Mouse (Mus musculus): ENCODE results near the gene Patz1. TPM values are rescaled to one million over a fixed set of nuclear protein-coding genes. Genes with fewer than 3 reads are reported as not detected.

The Patz1 gene
- polyA plus RNA-seq, 1 experiment from 2014 or later: 112 TPM

DNA sequence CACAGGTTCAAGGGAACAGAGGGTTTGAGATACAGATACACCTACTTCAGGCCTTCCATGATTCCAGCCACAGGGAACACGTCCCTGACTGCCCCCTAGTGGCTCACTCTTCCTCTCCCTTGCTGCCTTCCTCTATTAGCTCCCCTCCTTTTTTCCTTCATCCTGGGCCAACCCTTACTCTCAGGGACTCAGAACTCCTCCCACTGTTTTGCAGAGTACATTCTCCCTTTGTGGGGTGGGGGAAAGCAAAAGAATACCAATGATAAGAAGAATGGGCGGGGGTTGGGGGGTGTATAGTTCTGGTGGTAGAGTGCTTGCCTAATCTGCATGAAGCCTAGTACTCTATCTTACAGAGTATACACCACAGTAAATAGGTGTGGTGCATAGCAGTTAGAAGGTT is 25.5 kb downstream of the Patz1 start:
- Histone ChIP-seq H3K4me3 (no peak overlapping the region), H3K27ac (replicated peaks) (no peak overlapping the region), H3K9me3 (replicated peaks) (peaks cover 2% of the 10 kb centered on the region; the same call in 1 of the 2 replicates), H3K4me1 (no peaks in the 10 kb centered on the region), H3K36me3 (peaks cover 78% of the 10 kb centered on the region), H3K27me3 (ENCODE audit: low read depth, poor library complexity, severe bottlenecking) (no peaks in the 10 kb centered on the region)
- 25% methylated on average over 2 of the region's 2 CpGs for WGBS
- peak; percentile 45 for DNase-seq (ENCODE audit: low spot score)

DNA sequence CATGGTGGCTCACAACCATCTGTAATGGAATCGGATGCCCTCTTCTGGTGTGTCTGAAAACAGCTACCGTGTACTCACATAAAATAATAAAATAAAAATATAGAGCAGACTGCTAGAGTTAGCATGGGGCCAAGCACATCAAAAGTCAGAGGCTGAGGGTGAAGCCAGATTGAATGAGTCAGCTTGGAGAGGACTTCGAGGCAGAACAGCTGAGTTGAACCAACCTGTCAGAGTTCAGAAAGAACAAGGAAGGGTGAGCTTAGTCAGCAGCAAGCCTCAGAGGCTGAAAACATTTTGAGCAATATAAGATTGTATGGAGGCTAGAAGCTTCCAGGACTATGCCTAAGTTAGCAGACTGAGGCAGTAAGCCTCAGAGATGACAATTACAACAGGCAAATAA is 29.6 kb downstream of the Patz1 start:
- WGBS: 94% methylated on average over 3 of the region's 3 CpGs
- H3K36me3 ChIP-seq: peaks cover 58% of the 10 kb centered on the region
- DNase-seq (ENCODE audit: low spot score): no peak

DNA sequence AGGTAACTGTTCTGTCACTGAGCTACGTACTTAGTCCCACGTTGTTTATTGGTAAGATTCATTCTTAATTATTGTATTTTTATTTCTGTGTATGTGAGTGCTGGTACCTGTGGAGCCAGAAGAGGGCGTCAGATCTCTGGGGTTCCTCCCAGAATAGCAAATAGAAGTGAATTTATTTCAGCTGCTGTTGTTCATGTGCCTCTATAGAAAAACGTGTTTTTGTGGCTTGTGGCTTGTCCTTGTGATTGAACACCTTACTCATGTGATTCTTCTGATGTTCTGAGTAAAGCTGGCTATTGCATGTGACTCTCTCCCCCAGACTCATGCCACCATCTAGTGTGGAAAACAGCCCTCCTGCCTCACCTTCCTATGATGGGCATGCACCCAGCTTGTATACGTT is 39.6 kb downstream of the Patz1 start:
- DNase-seq (ENCODE audit: low spot score): no peak
- H3K9me3 ChIP-seq (replicated peaks): no peaks in the 10 kb centered on the region
- 78% methylated on average over 5 of the region's 5 CpGs for WGBS
- peaks cover 7% of the 10 kb centered on the region for H3K36me3 ChIP-seq
- H3K27me3 ChIP-seq (ENCODE audit: low read depth, poor library complexity, severe bottlenecking): peaks cover 7% of the 10 kb centered on the region; the same call in 1 of the 2 replicates
- no peak overlapping the region for H3K4me3 ChIP-seq
- H3K27ac ChIP-seq (replicated peaks): no peak overlapping the region
- H3K4me1 ChIP-seq: peaks cover 28% of the 10 kb centered on the region

More for the DNA sequence above, 29.6 kb downstream of the Patz1 start:
- Histone ChIP-seq H3K4me1 (no peaks in the 10 kb centered on the region), H3K27ac (replicated peaks) (no peak overlapping the region), H3K9me3 (replicated peaks) (peaks cover 2% of the 10 kb centered on the region; the same call in 1 of the 2 replicates), H3K4me3 (no peak overlapping the region), H3K27me3 (ENCODE audit: low read depth, poor library complexity, severe bottlenecking) (no peaks in the 10 kb centered on the region)

DNA sequence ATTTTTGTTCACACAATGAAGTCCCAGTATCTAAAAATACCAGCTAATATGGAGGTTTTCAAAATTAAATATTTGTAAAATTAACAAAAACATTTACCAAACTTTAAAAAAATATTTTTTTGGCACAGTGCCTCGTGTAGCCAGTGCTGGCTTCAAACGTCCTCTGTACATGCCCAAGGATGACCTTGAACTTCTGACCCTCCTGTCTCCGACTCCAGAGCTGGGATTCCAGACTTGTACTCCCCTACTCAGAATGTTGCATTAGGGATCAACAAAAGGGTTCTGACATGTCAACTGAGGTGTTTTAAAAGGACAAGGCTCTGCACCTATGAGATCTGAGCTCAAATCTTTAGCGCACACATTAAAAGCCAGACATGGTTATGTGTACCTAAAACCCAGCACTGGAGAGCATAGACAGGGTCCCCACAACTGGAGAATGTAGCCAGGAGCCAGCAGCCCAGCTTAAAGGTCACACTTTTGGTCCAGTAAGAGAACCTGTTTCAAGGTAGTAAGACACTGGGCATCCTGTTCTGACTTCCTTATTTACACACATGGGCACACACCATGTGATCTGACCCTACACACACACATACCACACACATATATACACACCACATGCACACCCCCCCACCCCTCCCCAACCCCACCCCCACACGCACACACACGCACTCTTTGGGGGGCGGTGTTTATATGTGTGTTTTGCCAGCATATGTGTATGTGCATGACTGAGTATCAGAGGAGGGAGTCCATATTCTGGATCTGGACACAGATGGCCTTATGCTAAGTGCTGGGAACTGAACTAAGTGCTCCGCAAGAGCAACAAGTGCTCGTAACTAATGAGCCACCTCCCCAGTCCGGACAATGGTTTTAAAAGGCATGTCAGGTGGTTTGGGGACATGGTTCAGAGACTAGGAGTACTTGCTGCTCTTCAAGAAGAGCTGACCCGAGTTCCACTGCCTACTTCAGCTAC is 40.4 kb downstream of the Patz1 start:
- WGBS: 84% methylated on average over 11 of the region's 11 CpGs

DNA sequence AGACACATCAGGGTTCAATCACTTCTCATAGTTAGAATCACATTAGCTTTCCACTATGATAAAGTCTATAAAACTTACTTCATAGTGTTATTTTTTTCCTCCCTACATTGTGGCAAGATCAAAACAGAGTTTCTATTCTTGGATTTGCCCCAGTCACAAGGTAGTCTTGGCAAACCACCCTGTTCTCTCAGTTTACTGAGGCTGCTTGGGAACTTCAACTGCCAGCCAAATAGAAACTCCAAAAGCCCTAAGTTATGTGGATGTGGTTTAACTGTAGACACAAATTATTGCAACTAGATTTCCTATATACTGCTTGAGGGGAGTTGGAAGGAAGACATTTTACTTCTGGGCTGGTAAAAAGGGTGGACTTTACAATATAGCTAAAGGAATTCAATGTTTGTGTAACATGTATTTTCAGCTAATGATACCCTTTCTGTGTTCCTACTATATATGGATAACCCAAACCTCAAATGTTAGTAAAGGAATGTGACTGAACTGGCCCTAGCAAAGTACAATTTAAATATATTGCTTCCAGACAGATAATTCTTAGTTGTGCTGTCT is 41.3 kb downstream of the Patz1 start, which contains the start of gene Pik3ip1:
Gene Pik3ip1, plus strand, starts transcription at position 511 of the 561 bp plus-strand sequence.
- Histone ChIP-seq H3K27ac (replicated peaks) (peak within 1 kb of the TSS; percentile 85), H3K36me3 (0 out of 2 replicates have a peak, but pooled peaks cover under 1% of the 10 kb centered on the region), H3K4me1 (peaks cover 28% of the 10 kb centered on the region), H3K9me3 (replicated peaks) (no peaks in the 10 kb centered on the region), H3K27me3 (ENCODE audit: low read depth, poor library complexity, severe bottlenecking) (peaks cover 11% of the 10 kb centered on the region; the same call in 1 of the 2 replicates), H3K4me3 (peak within 1 kb of the TSS; percentile 58)
- DNase-seq (ENCODE audit: low spot score): no peak

More for the DNA sequence above, 40.4 kb downstream of the Patz1 start:
- H3K27me3 ChIP-seq (ENCODE audit: low read depth, poor library complexity, severe bottlenecking): peaks cover 11% of the 10 kb centered on the region; the same call in 1 of the 2 replicates
- no peak overlapping the region for H3K27ac ChIP-seq (replicated peaks)
- no peaks in the 10 kb centered on the region for H3K9me3 ChIP-seq (replicated peaks)
- peaks cover 2% of the 10 kb centered on the region; the same call in 1 of the 2 replicates for H3K36me3 ChIP-seq
- DNase-seq (ENCODE audit: low spot score): no peak
- H3K4me1 ChIP-seq: peaks cover 28% of the 10 kb centered on the region
- H3K4me3 ChIP-seq: no peak overlapping the region

DNA sequence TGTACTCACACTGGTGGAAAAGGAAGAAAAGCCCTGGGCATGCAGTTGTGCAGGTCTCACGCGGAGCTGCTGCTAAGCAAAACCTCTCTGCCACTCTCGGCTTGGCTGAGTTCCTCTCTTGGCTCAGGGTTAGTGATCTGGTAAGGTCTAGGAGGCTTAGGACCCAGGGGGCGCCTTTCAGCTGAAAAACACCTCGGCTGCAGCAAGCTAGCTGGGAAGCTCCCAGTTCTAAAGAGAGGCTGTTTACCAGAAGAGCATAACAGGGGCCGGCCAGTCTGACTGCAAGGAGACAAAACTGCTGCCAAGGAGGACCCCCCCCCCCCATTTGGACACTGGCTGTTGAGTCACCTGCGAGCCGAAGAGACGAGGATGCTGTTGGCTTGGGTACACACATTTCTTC is 41.9 kb downstream of the Patz1 start:
- H3K27ac ChIP-seq (replicated peaks): peak overlapping the region; percentile 85
- peak; percentile 72 for DNase-seq (ENCODE audit: low spot score)
- H3K27me3 ChIP-seq (ENCODE audit: low read depth, poor library complexity, severe bottlenecking): peaks cover 11% of the 10 kb centered on the region; the same call in 1 of the 2 replicates
- H3K36me3 ChIP-seq: 0 out of 2 replicates have a peak, but pooled peaks cover 2% of the 10 kb centered on the region
- 0% methylated on average over 9 of the region's 9 CpGs for WGBS
- H3K9me3 ChIP-seq (replicated peaks): no peaks in the 10 kb centered on the region
- H3K4me1 ChIP-seq: peaks cover 28% of the 10 kb centered on the region
- H3K4me3 ChIP-seq: peak overlapping the region; percentile 58

DNA sequence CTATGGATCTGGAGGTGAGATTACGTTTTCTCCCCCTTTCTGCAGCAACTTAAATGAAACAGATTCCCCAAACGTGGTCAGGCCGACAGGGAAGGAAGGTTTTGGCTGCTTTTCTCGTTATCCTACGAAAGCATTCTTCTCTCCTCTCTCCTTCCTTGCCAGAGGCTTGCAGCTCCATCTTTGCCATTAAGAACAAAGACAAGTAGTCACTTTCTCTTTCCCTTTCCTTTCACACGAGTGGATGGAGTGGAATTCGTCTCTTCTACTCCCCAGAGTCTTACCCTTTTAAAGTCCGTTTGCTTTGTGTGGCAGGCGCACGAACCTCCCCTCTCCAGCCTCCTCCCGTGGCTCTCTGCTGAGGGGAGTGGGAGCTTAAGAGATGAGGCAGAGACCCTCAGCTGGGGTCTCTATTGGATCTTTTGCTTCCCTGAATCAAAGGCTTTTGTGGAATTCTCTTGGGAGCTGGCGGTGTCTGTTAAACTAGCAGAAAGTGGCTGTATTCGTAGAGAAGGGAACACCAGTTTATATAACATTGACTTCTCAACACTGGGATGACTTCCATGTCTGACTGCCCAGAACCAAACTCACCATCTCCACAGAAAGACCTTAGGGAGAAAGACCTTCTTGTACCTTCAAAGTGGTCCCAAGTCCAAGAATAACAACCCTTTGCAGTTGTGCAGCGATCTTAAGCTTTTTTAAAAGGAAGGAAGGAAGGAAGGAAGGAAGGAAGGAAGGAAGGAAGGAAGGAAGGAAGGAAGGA is 42.5 kb downstream of the Patz1 start:
- Histone ChIP-seq H3K9me3 (replicated peaks) (no peaks in the 10 kb centered on the region), H3K36me3 (0 out of 2 replicates have a peak, but pooled peaks cover 2% of the 10 kb centered on the region), H3K4me3 (peak overlapping the region; percentile 58), H3K4me1 (peaks cover 34% of the 10 kb centered on the region), H3K27me3 (ENCODE audit: low read depth, poor library complexity, severe bottlenecking) (peaks cover 11% of the 10 kb centered on the region; the same call in 1 of the 2 replicates), H3K27ac (replicated peaks) (peak overlapping the region; percentile 85)
- WGBS: 2% methylated on average over 14 of the region's 14 CpGs
- peak; percentile 45 for DNase-seq (ENCODE audit: low spot score)

DNA sequence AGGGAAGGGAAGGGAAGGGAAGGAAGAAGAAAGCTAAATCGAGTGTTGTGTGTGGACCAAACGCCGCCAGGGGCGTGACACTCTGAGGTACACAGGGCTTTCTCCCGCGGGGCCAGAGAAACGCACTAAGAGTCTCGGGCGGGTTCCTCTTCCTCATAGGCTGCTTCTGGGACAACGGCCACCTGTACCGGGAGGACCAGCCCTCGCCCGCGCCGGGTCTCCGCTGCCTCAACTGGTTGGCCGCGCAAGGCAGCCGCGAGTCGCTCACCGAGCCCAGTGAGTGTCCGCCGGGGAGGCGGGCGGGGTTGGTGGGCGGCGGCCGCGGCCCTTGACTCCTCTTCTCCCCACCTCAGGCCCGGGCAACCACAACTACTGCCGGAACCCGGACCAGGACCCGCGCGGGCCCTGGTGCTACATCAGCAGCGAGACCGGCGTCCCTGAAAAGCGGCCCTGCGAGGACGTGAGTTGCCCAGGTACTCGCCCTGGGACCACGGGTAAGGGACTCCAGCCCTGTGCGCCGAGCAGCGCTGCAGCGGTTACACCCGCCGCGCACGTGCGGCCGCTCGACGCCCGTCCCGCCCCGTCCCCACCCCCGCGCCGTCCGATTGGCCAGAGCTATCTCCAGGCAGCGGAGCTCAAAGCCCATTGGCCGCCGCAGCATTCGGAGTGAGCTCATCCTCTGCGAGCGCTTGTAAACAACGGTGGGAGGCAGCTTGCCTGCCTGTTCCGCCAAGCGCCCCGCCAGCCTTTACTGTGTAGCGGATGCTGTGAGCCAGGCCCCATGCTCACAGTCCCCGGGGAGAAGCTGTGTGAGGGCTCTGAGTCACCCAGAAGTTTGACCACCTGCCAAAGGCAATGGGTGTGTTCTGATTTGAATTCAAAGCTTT is 43.3 kb downstream of the Patz1 start:
- WGBS: under 1% methylated on average over 66 of the region's 75 CpGs
- Histone ChIP-seq H3K36me3 (0 out of 2 replicates have a peak, but pooled peaks cover 2% of the 10 kb centered on the region), H3K27me3 (ENCODE audit: low read depth, poor library complexity, severe bottlenecking) (peaks cover 11% of the 10 kb centered on the region; the same call in 1 of the 2 replicates), H3K4me3 (peak overlapping the region; percentile 58), H3K4me1 (peaks cover 41% of the 10 kb centered on the region), H3K27ac (replicated peaks) (peak overlapping the region; percentile 85), H3K9me3 (replicated peaks) (no peaks in the 10 kb centered on the region)
- peak; percentile 94 for DNase-seq (ENCODE audit: low spot score)

DNA sequence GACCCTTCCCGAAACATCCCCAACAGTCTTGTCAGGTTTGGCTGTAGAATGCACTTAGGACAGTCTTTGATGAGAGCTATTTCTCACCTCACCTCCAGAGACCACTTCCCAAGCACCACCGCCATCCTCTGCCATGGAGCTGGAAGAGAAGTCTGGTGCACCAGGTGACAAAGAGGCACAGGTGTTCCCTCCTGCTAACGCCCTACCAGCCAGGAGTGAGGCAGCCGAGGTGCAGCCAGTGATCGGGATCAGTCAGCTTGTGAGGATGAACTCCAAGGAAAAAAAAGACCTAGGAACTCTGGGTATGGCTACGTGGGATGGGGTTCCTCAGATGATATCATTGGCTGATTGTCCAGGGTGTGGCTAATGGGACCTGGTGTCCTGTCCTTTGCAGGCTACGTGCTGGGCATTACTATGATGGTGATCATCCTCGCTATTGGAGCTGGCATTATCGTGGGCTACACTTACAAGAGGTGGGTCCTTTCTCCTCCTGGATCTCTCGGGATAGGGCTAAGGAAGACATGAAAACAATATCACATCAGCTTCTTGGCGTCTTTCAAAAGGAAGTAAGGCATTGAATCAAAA is 44.5 kb downstream of the Patz1 start:
- Histone ChIP-seq H3K4me3 (no peak overlapping the region), H3K36me3 (0 out of 2 replicates have a peak, but pooled peaks cover 2% of the 10 kb centered on the region), H3K4me1 (peaks cover 53% of the 10 kb centered on the region), H3K27me3 (ENCODE audit: low read depth, poor library complexity, severe bottlenecking) (peaks cover 11% of the 10 kb centered on the region; the same call in 1 of the 2 replicates), H3K27ac (replicated peaks) (no peak overlapping the region), H3K9me3 (replicated peaks) (no peaks in the 10 kb centered on the region)
- WGBS: 89% methylated on average over 11 of the region's 11 CpGs
- DNase-seq (ENCODE audit: low spot score): no peak

DNA sequence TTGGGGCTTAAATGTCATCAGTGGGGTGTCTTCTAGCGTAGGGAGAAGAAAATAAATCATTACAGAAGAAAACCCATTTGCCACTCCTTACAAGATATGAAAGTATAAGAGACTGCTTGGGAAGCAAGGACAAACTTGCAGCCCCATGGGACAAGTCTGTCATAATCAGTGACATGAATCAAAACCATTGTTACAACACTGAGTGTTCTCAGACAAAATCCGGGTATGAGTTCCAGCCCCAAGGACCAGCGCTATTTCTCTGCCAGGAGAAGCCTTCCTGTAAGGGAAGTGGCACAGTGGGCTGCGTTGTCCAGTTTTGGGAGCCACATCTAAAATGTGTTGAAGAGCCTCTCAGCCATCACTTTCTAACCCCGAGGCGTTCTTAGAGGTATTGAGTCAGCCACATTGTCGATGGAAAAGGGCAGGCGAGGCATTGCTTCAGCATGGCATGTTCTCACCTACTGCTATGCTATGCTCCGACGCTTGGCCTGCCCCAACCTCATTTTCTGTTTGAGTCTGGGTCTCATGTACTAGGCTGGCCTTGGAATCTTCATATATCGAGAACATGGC is 45.6 kb downstream of the Patz1 start:
- Histone ChIP-seq H3K36me3 (0 out of 2 replicates have a peak, but pooled peaks cover 2% of the 10 kb centered on the region), H3K4me3 (no peak overlapping the region), H3K4me1 (peaks cover 53% of the 10 kb centered on the region), H3K27me3 (ENCODE audit: low read depth, poor library complexity, severe bottlenecking) (peaks cover 11% of the 10 kb centered on the region; the same call in 1 of the 2 replicates), H3K27ac (replicated peaks) (no peak overlapping the region), H3K9me3 (replicated peaks) (no peaks in the 10 kb centered on the region)
- DNase-seq (ENCODE audit: low spot score): no peak
- WGBS: 90% methylated on average over 11 of the region's 11 CpGs
